Mouse (Mus musculus): ENCODE data around the gene Eif4g3. TPM values are rescaled to one million over a fixed set of nuclear protein-coding genes. Genes with fewer than 3 reads are reported as not detected.

The Eif4g3 gene
- total RNA-seq, 4 experiments from 2014 or later, result 115 to 144 (median 123) TPM

GRCm38 (mm10) chr4:138022761-138023160, 29.9 kb downstream of the Eif4g3 start:
- DNase-seq (ENCODE audit: low spot score in 2 of 2), result no peak

- DNase-seq (ENCODE audit: low spot score in 2 of 2), result no peak
Observed at GRCm38 (mm10) chr4:138023403-138024100, 30.7 kb downstream of the Eif4g3 start.

- no peak for DNase-seq (ENCODE audit: low spot score in 2 of 2)
Observed at GRCm38 (mm10) chr4:138029168-138029567, 36.3 kb downstream of the Eif4g3 start.

- DNase-seq (ENCODE audit: low spot score in 2 of 2), result no peak
Observed at GRCm38 (mm10) chr4:138031828-138032227, 39.0 kb downstream of the Eif4g3 start.

- DNase-seq (ENCODE audit: low spot score in 2 of 2), result no peak
Observed at GRCm38 (mm10) chr4:138033871-138034270, 41.0 kb downstream of the Eif4g3 start.

GRCm38 (mm10) chr4:138035435-138036120, 42.8 kb downstream of the Eif4g3 start:
- DNase-seq (ENCODE audit: low spot score in 2 of 2), result no peak

GRCm38 (mm10) chr4:138037110-138037509, 44.3 kb downstream of the Eif4g3 start:
- DNase-seq (ENCODE audit: low spot score in 2 of 2), result no peak

GRCm38 (mm10) chr4:138037896-138038295, 45.1 kb downstream of the Eif4g3 start:
- no peak for DNase-seq (ENCODE audit: low spot score in 2 of 2)

GRCm38 (mm10) chr4:138038365-138039274, 45.8 kb downstream of the Eif4g3 start:
- DNase-seq (ENCODE audit: low spot score in 2 of 2), result no peak

- DNase-seq (ENCODE audit: low spot score in 2 of 2), result peak in 1 of 2 experiments; percentile 38
Observed at GRCm38 (mm10) chr4:138039275-138039651, 46.4 kb downstream of the Eif4g3 start.

- no peak for DNase-seq (ENCODE audit: low spot score in 2 of 2)
Observed at GRCm38 (mm10) chr4:138040589-138040988, 47.8 kb downstream of the Eif4g3 start.

GRCm38 (mm10) chr4:138041566-138042256, 48.9 kb downstream of the Eif4g3 start:
- DNase-seq (ENCODE audit: low spot score in 2 of 2), result no peak

GRCm38 (mm10) chr4:138042257-138042589, 49.4 kb downstream of the Eif4g3 start:
- no peak for DNase-seq (ENCODE audit: low spot score in 2 of 2)

- DNase-seq (ENCODE audit: low spot score in 2 of 2), result no peak
Observed at GRCm38 (mm10) chr4:138042625-138043024, 49.8 kb downstream of the Eif4g3 start.

GRCm38 (mm10) chr4:138044841-138045500, 52.1 kb downstream of the Eif4g3 start:
- no peak for DNase-seq (ENCODE audit: low spot score in 2 of 2)

- DNase-seq (ENCODE audit: low spot score in 2 of 2), result no peak
Observed at GRCm38 (mm10) chr4:138045809-138046208, 53.0 kb downstream of the Eif4g3 start.

GRCm38 (mm10) chr4:138046371-138046770, 53.5 kb downstream of the Eif4g3 start:
- no peak for DNase-seq (ENCODE audit: low spot score in 2 of 2)

- DNase-seq (ENCODE audit: low spot score in 2 of 2), result no peak
Observed at GRCm38 (mm10) chr4:138049547-138049946, 56.7 kb downstream of the Eif4g3 start.

- no peak for DNase-seq (ENCODE audit: low spot score in 2 of 2)
Observed at GRCm38 (mm10) chr4:138051488-138051887, 58.7 kb downstream of the Eif4g3 start.

- DNase-seq (ENCODE audit: low spot score in 2 of 2), result no peak
Observed at GRCm38 (mm10) chr4:138056658-138057057, 63.8 kb downstream of the Eif4g3 start.
